Mouse (Mus musculus): Measurements from ENCODE around the gene Gm10600. TPM values are rescaled to one million over a fixed set of nuclear protein-coding genes. Genes with fewer than 3 reads are reported as not detected.

The Gm10600 gene
- polyA plus RNA-seq (2012) = not detected in 2 replicates

GRCm38 (mm10) chr4:42240339-42240738 is at the start of gene Gm10600:
Gene Gm10600 (plus strand): TSS chr4:42240639.

DNA sequence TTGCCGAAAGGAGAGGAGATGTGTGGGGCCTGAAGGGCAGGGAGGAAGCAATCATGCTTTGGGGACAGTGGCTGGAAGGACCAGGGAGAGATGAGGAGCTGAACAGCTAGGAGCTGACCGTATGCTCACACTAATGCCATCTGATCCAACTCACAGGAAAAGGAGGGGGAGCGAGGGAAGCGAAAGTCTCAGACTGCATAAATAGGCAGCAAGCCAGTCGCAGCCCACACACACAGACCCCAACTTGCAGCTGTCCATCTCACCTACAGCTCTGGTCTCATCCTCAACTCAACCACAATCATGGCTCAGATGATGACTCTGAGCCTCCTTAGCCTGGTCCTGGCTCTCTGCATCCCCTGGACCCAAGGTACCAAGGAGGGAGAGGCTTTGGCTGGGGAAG is 15.0 kb downstream of the Gm10600 start, which contains the start of gene Ccl21b:
Gene Ccl21b, plus strand, starts transcription at position 301 of the 400 bp plus-strand sequence.

Other genes with a start within 250 kb of the Gm10600 start
- gene Gm21093, start 205.9 kb upstream of the Gm10600 start, polyA plus RNA-seq (2012) = 0.04 and 0.19 TPM in 2 replicates
- gene Gm3893, start 149.4 kb upstream of the Gm10600 start, polyA plus RNA-seq (2012) = 0.18 TPM in 1 of 2 replicates, not detected in the other
- gene Gm13304, start 125.8 kb upstream of the Gm10600 start, polyA plus RNA-seq (2012) = not detected in 2 replicates
- gene Gm13306, start 87.2 kb upstream of the Gm10600 start, polyA plus RNA-seq (2012) = not detected in 2 replicates
- 0.13 and 0.37 TPM in 2 replicates for gene Gm13305, start 72.0 kb upstream of the Gm10600 start, polyA plus RNA-seq (2012)
- gene Ccl21b, start 15.1 kb downstream of the Gm10600 start, polyA plus RNA-seq (2012) = not detected in 2 replicates
- gene Gm21953, start 53.6 kb downstream of the Gm10600 start, polyA plus RNA-seq (2012) = 1.9 TPM in 1 of 2 replicates, not detected in the other
- not detected in 2 replicates for gene Fam205a3, start 77.7 kb downstream of the Gm10600 start, polyA plus RNA-seq (2012)
- gene Gm21586, start 198.7 kb downstream of the Gm10600 start, polyA plus RNA-seq (2012) = 1.9 TPM in 1 of 2 replicates, not detected in the other
- 0.07 and 0.08 TPM in 2 replicates for gene Gm2163, start 226.1 kb downstream of the Gm10600 start, polyA plus RNA-seq (2012)

All from megakaryocyte-erythroid progenitor cell, adult 5 weeks (primary cell).